Mouse (Mus musculus): Measurements from ENCODE around the gene Zfp975. TPM values are rescaled to one million over a fixed set of nuclear protein-coding genes. Genes with fewer than 3 reads are reported as not detected.
"Not testable (repeated sequence)": the region's sequence is repeated elsewhere in the genome, so short reads cannot be mapped to it uniquely, and the experiment has no call there.

The Zfp975 gene
- 1 to 10 TPM; 4.9 to 8.3 TPM for total RNA-seq (2021)

DNA sequence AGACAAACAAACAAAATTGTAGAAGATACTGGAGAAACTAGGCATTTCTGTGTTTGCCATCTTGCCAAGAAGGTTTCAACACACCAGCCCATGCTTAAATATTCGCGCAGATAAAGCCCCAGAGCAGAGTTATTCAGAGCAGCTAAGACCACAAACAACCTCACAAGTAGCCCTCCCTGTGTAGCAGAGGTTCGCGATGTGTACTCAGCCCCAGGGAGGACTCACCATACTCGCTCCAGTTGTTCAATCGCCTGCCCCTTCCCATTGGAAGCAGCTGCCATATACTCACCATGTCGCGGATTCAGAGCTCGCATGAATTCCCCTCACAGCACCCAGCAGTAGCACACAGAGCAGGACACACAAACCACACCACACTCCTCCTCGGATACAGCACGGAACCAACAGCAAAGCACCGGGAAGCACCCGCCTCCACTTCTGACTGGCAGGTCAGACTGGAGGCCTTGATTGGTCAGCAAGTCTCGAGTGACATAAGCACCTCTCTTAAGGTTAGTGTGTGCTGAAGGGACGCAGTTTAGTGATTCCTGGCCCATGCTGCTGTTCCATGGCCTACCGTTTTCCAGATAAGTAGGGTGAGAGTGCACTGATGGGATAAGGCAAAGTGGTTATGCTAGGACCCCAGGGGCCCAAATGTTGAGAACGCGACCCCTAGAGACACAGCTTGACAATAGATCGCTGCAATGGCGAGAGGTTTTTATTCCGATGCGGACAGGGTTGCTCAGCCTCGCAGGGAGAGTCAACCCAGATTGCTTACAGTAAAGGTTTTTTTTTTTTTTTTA is at the start of gene Zfp975:
Gene Zfp975 (minus strand): TSS at position 381 of the 797 bp plus-strand sequence.
- intact Hi-C loops (cut with DNase I) = loop anchor here (5.0 kb wide), 1 partner anchor 50 kb away; the partner anchor contains the start of gene Zfp976

DNA sequence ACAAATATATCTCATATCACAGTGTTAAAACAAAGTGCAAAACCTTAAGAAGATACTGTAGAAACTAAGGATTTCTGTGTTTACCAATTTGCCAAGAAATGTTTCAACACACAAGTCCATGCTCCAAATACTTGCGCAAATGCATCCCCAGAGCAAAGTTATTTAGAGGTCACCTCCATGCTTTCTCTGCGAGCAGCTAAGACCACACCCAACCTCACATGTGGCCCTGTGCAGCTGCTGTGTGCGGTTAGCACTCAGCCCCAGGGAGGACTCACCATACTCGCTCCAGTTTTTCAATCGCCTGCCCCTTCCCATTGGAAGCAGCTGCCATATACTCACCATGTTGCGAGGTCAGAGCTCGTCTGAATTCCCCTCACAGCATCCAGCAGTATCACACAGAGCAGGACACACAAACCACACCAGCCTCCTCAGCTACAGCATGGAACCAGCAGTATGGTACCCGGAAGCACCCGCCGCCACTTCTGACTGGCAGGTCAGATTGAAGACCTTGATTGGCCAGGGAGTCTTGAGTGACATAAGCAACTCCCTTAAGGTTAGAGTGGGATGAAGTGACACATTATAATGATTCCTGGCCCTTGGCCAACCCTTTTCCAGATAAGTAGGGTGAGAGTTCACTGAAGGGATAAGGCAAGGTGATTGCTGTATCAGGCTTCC is 46.1 kb upstream of the Zfp975 start:
- intact Hi-C loops (cut with DNase I) = no loop called here
- DNase-seq (ENCODE audit: low spot score in 2 of 2) = no peak

More for the DNA sequence above, at the start of gene Zfp975:
- peak; percentile 82 to 83 for DNase-seq (ENCODE audit: low spot score in 2 of 2)

DNA sequence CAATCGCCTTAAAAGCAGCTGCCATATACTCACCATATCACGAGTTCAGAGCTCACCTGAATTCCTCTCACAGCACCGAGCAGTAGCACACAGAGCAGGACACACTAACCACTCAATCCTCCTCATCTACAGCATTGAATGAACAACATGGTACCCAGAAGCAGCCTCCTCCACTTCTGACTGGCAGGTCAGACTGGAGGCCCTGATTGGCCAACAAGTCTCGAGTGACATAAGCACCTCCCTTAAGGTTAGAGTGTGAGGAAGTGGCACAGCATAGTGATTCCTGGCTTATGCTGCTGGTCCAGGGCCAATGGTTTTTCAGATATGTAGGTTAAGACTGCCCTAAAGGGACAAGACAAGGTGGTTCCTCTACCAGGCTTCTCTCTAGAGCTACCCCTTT is 34.4 kb upstream of the Zfp975 start, which contains the start of gene Gm17067:
Gene Gm17067 (minus strand): TSS at position 101 of the 400 bp plus-strand sequence.
- intact Hi-C loops (cut with DNase I); DNase-seq (ENCODE audit: low spot score in 2 of 2): not testable (repeated sequence)

DNA sequence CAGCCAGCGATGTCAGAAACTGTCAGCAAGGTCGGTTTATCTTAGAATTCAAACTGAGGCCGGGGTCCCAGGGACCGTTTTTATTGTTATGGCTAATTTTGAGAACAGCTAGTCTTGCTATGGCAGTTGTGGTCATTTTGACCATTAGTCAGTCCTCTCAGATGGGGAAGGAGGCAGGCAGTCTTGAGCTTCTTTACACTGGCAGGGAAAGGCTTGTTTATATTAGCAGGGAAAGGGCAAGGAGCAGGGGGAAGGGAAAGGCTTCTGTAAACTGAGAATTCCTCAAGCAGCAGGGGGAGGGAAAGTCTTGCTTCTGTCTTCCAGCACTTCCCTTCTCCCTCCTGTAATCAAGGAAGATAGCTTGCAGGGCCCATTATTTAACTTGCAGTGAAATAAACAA is 709 bp upstream of the Zfp975 start:
- intact Hi-C loops (cut with DNase I) = loop anchor here (5.0 kb wide), 1 partner anchor 51 kb away; the partner anchor contains the start of gene Zfp976
- DNase-seq (ENCODE audit: low spot score in 2 of 2) = peak in 1 of 2 experiments; percentile 4

DNA sequence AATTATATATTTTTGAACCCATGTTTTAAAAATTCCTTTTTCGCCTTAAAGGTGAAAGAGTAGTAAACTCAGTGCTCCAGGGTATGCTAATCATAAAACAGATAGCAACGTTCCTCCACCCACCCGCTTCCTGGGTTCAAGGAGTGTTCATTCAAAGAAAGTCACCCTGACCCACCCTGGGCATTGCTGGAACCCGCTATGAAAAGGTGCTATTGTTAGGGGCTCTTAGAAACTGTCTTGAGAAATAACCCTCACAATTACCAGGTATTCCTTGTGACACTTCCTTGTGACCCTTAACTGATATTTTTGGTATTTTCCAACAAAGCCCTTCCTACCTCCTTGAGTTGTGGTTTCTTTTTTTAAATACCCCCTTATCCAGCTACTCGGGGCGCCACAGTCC is 12.5 kb downstream of the Zfp975 start:
- intact Hi-C loops (cut with DNase I) = not testable (repeated sequence)

DNA sequence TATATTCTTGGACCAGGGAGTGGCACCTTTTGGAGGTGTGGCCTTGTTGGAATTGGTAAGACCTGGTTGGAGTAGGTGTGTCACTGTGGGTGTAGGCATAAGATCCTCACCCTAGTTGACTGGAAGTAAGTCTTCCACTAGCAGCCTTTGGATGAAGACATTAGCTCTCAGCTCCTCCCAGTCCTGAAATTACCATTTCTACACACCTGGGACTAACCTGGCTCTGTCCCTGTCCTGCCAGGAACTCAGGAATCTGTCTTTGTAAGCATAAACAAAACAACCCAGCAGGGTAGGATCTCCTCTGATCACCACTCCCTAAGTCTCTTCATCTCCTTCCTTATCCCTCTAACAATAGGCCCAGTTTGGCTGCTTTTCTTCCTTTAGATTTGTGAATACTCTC is 12.9 kb downstream of the Zfp975 start:
- intact Hi-C loops (cut with DNase I); DNase-seq (ENCODE audit: low spot score in 2 of 2): not testable (repeated sequence)

More for the DNA sequence above, 12.5 kb downstream of the Zfp975 start:
- not testable (repeated sequence) for DNase-seq (ENCODE audit: low spot score in 2 of 2)

DNA sequence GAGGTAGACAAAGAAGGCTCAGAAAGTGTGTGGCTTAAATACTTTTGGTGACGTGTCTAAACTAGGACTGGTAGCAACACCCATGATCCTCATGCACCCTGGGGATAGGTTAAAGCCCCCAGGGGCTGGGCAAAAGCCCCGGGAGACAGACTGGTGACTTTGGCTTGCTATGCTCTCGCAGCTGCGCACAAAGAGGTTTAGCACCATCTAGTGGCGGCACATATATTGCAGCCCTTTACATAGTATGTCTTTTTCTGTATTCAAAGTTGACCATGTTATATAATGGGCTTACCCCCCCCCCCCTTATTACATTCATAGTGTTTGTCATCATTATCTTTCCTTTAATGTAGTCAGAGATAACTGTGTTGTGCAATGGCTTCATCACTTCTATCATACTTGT is 32.4 kb downstream of the Zfp975 start:
- DNase-seq (ENCODE audit: low spot score in 2 of 2); intact Hi-C loops (cut with DNase I): not testable (repeated sequence)

DNA sequence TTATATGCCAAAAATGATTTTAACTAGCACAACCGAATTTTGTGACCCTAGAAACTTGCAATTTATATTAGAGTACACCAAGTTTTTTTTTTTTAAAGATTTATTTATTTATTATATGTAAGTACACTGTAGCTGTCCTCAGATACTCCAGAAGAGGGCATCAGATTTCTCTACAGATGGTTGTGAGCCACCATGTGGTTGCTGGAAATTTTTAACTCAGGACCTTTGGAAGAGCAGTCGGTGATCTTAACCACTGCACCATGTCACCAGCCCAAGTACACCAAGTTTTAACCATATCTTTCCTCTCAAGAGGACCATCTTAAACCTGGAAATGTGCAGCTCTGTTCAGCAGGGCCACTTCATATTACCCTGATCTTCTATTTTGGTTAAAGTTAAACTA is 37.3 kb downstream of the Zfp975 start:
- DNase-seq (ENCODE audit: low spot score in 2 of 2); intact Hi-C loops (cut with DNase I): not testable (repeated sequence)

DNA sequence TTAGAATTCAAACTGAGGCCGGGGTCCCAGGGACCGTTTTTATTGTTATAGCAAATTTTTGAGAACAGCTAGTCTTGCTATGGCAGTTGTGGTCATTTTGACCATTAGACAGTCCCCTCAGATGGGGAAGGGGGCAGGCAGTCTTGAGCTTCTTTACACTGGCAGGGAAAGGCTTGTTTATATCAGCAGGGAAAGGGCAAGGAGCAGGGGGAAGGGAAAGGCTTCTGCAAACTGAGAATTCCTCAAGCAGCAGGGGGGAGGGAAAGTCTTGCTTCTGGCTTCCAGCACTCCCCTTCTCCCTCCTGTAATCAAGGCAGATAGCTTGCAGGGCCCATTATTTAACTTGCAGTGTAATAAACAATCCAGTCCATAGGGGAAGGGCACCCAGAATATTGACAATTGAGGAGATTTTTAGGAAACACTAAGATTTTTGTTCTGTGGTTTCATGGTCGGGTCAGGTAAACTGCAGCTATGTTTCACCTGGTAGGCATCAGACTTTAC is 49.4 kb downstream of the Zfp975 start:
- intact Hi-C loops (cut with DNase I) = loop anchor here (5.0 kb wide), 1 partner anchor 49 kb away; the partner anchor contains the start of gene Zfp975
- not testable (repeated sequence) for DNase-seq (ENCODE audit: low spot score in 2 of 2)

DNA sequence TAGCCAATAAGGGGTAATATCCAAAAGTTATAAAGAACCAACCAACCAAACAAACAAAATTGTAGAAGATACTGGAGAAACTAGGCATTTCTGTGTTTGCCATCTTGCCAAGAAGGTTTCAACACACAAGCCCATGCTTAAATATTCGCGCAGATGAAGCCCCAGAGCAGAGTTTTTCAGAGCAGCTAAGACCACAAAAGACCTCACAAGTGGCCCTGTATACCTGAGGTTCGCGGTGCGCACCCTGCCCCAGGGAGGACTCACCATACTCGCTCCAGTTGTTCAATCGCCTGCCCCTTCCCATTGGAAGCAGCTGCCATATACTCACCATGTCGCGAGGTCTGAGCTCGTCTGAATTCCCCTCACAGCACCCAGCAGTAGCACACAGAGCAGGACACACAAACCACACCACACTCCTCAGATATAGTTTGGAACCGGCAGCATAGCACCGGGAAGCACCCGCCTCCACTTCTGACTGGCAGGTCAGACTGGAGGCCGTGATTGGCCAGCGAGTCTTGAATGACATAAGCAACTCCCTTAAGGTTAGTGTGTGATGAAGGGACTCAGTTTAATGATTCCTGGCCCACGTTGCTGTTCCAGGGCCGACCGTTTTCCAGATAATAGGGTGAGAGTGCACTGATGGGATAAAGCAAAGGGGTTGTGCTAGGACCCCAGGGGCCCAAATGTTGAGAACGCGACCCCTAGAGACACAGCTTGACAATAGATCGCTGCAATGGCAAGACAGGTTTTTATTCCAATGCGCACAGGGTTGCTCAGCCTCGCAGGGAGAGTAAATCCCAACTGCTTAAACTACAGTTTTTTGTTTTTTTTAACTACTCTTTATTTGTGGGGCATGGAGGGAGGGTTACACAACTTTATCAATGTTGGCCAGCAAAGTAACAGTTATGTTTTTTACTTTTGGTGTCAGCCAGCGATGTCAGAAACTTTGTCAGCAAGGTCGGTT is 50.1 kb downstream of the Zfp975 start, which contains the start of gene Zfp976:
Gene Zfp976 (minus strand): TSS at position 437 of the 964 bp plus-strand sequence.
- intact Hi-C loops (cut with DNase I) = loop anchor here (5.0 kb wide), 1 partner anchor 50 kb away; the partner anchor contains the start of gene Zfp975
- DNase-seq (ENCODE audit: low spot score in 2 of 2) = peak; percentile 48 to 52

DNA sequence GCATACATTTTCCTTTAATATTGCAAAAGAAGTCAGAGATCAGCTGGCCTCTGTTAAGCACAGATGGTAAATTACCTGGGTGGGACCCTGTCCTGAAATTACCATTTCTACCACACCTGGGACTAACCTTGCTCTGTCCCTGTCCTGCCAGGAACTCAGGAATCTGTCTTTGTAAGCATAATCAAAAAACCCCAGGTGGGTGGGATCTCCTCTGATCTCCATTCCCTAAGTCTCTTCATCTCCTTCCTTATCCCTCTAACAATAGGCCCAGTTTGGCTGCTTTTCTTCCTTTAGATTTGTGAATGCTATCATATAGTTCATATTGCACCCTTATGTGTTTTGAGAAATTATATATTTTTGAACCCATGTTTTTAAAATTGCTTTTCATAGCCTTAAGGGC is 61.5 kb downstream of the Zfp975 start:
- intact Hi-C loops (cut with DNase I); DNase-seq (ENCODE audit: low spot score in 2 of 2): not testable (repeated sequence)

Other genes with a start within 250 kb of the Zfp975 start
- gene 4933421I07Rik, start 244.6 kb downstream of the Zfp975 start, total RNA-seq (2021) = not detected
- 10 to 100 TPM; 17.4 to 20.0 TPM for gene Zfp141, start 187.0 kb downstream of the Zfp975 start, total RNA-seq (2021)
- gene Gm21028, start 114.2 kb downstream of the Zfp975 start, total RNA-seq (2021) = not detected
- 1 to 10 TPM; 1.2 to 1.6 TPM for gene Zfp977, start 100.2 kb downstream of the Zfp975 start, total RNA-seq (2021)
- gene Zfp976, start 50.2 kb downstream of the Zfp975 start, total RNA-seq (2021) = 1 to 10 TPM; 2.3 to 4.5 TPM
- gene Gm17067, start 34.3 kb upstream of the Zfp975 start, total RNA-seq (2021) = not detected
- gene Vmn2r62, start 100.8 kb upstream of the Zfp975 start, total RNA-seq (2021) = not detected
- gene Gm2381, start 174.5 kb upstream of the Zfp975 start, total RNA-seq (2021) = not detected
- not detected for gene Vmn2r63, start 241.1 kb upstream of the Zfp975 start, total RNA-seq (2021)

All from left cerebral cortex, postnatal 36 days (tissue).